Mouse (Mus musculus) Patski (cell line): ENCODE measurements around the gene Ttc28. TPM values are rescaled to one million over a fixed set of nuclear protein-coding genes. Genes with fewer than 3 reads are reported as not detected.

ENCODE experiments used
- ATAC-seq: fragments of 100-300 bp; one replicate; pipeline ENCODE4 v1.8.0; 2021
- CTCF ChIA-PET: fragments of 350-600 bp; sonication (Branson Sonifier 250); formaldehyde crosslinking; loops from one replicate; lab custom pipeline; 2022; ENCODE audit warnings: inconsistent platforms; lab: Charles Lee
- POLR2A ChIA-PET: fragments of 350-600 bp; sonication (Branson Sonifier 250); formaldehyde crosslinking; loops from one replicate; lab custom pipeline; 2022; ENCODE audit warnings: antibody characterized with exemption, inconsistent platforms; lab: Charles Lee
- DNase-seq: peaks from one replicate; pipeline ENCODE4 v3.0.0-alpha.2; 2011; ENCODE audit warnings: low read depth, low spot score
- H3K27me3 ChIP-seq: fragments of 371-371 bp; one replicate; pipeline ENCODE4 v1.5.1; 2021
- CTCF ChIP-seq: fragments of 100-300 bp; IDR thresholded peaks from one replicate; pipeline ENCODE4 v1.5.1; 2021
- in situ Hi-C: fragments of 300-500 bp; cut with MboI; formaldehyde crosslinking; loops from 3 replicates; pipeline ENCODE4 v1.11.1; 2018; ENCODE audit warnings: low pct_unique_long_range_greater_than_20kb, mixed read lengths
- polyA plus RNA-seq: library from polyadenylated mRNA; unstranded; gene quantifications from one replicate; pipeline ENCODE4 v1.2.3, GENCODE M21; 2021

Gene Ttc28
- polyA plus RNA-seq, 1 experiment from 2014 or later = 9.0 TPM

DNA sequence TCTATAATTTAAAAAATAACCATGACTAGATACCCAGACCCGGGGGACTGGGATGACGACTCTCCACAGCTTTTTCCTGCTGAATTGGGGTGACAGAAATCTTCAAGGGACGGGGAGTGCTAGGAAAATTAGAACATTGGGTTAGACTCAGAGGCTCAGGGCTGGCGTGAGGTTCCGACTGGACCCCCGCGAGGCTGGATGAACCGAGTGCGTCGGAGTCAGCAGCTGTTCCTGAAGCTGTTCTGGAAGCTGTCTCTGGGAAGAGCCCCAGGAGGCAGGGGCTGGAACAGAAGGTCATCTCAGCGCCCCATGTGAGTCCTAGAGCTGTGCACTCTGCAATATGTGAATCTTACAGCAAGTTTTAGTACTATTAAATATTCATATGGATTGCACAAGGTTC is 35.3 kb downstream of the Ttc28 start:
- POLR2A ChIA-PET = no interaction called here
- no peaks in the 10 kb centered on the region for H3K27me3 ChIP-seq
- no peak for ATAC-seq
- no peak for TF ChIP-seq CTCF
- CTCF ChIA-PET = interaction anchor here (1.2 kb wide), 1 partner anchor 9 kb away, joined by 3 read pairs; no protein-coding TSS in a partner anchor
- DNase-seq = no peak
- in situ Hi-C loops = no loop called here

DNA sequence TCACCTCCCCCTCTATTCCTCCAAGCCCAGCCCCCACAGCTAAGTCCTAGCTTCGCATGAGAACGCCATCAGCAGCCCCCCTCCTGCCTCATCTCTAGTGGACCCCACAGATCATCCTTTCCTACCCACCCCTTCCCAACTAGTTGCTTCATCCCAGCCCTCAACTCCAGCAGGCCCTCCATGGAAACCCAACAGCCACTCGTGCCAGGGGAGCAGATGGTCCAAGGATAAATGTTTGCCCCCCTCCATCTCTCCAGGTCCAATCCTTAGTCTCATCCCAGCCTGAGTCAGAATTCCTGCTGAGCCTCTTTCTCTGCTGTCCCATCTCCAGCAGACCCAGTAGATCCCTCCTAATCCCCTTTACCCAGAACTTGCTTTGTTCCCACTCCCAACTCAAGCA is 36.6 kb downstream of the Ttc28 start:
- H3K27me3 ChIP-seq = no peaks in the 10 kb centered on the region
- DNase-seq (no peak), ATAC-seq (no peak)
- in situ Hi-C loops = no loop called here
- TF ChIP-seq CTCF = no peak
- POLR2A ChIA-PET = no interaction called here
- CTCF ChIA-PET = interaction anchor here (1.2 kb wide), 1 partner anchor 11 kb away, joined by 3 read pairs; no protein-coding TSS in a partner anchor

DNA sequence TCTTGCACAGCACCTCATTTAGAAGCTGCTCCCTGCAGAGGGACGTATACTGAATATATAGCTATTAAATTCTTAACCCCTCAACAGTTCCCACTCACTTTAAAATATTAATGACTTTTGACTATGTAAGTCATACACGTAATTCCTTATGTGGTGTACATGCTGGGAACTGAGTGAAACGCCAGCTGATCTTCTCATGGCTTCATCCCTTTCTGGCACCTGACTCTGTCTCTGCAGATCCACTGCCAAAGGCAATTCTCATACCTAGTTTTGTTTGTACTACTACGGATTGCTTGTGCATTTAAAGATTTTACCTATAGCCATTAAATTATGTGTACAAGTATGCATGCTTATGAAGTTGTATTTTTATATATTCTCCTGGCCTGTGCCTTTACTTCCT is 39.9 kb downstream of the Ttc28 start:
- DNase-seq (no peak), ATAC-seq (no peak)
- ChIA-PET POLR2A (no interaction called here), CTCF (interaction anchor here (0.9 to 1.6 kb wide), 2 partner anchors 29 to 288 kb away, joined by 3 to 4 read pairs; no protein-coding TSS in a partner anchor)
- TF ChIP-seq CTCF = no peak
- in situ Hi-C loops = no loop called here
- H3K27me3 ChIP-seq = no peaks in the 10 kb centered on the region

DNA sequence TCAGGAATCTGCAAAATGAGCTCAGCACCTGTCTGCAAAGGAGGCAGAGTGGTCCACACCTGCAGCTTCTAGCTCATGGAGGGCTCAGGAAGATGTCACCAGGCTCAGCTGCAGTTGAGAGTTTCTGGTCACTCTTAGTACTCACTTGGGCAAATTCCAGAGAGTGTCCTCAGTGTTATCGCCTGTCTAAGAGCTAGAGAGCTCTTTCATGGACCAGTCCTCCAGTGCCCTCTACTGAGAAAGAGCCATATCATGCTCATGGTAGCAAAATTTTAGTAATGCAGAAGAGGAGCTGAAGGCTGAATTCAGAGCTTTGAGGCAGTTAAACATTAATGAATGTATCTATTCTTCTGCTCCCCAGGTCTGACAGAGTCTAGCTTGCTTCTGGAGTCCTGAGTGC is 43.7 kb downstream of the Ttc28 start:
- in situ Hi-C loops = no loop called here
- ATAC-seq (no peak), DNase-seq (no peak)
- CTCF ChIA-PET = interaction anchor here (0.9 to 2.2 kb wide), 13 partner anchors 18 to 346 kb away, joined by 3 to 7 read pairs (median 3); no protein-coding TSS in a partner anchor
- POLR2A ChIA-PET = interaction anchor here (0.9 kb wide), 1 partner anchor 37 kb away, joined by 6 read pairs; no protein-coding TSS in a partner anchor
- TF ChIP-seq CTCF = peak; percentile 57
- H3K27me3 ChIP-seq = no peaks in the 10 kb centered on the region

DNA sequence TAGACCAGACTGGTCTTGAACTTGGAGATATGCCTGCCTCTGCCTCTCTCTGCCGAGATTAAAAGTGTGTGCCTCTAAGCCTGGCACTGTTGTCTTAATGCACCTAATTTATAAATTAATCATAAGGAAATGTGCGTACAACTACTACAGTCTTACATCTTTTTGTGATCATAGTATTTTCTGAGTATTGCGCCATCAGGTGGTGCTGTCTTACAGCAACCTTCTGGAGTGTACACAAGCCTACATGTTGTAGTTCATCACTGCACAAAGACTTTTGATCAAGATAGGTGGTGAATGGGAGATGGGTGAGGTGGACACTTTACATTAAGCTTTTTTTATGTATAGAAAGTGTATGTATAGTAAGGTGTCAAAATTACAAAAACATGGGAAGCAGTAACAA is 45.0 kb downstream of the Ttc28 start:
- peak; percentile 42 for TF ChIP-seq CTCF
- CTCF ChIA-PET = interaction anchor here (1.2 kb wide), 1 partner anchor 73 kb away, joined by 3 read pairs; no protein-coding TSS in a partner anchor
- POLR2A ChIA-PET = no interaction called here
- ATAC-seq = no peak
- in situ Hi-C loops = no loop called here
- no peak for DNase-seq
- H3K27me3 ChIP-seq = no peaks in the 10 kb centered on the region

DNA sequence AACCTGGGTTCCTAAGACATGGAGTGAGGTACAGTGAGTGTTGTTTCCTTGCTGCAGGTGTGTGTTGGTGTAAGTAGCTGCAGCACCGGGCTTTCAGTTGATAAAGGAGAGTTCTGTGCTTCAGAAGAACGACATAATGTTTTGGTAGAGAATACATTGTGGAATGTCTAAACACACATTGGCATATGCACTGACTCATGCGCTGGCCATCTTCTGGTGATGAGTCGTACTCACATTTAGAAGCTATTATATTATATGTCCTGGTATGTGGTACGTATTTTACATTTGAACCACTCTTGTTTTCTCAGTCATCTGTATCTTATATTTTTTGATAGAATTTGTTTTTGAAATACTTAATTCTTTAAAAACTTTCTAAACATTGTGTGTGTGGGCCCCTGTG is 46.2 kb downstream of the Ttc28 start:
- peak; percentile 17 for DNase-seq
- in situ Hi-C loops = no loop called here
- no peaks in the 10 kb centered on the region for H3K27me3 ChIP-seq
- ChIA-PET POLR2A (interaction anchor here (0.6 kb wide), 1 partner anchor 24 kb away, joined by 3 read pairs; no protein-coding TSS in a partner anchor), CTCF (interaction anchor here (1.1 to 2.0 kb wide), 3 partner anchors 32 to 85 kb away, joined by 3 to 5 read pairs (median 3); no protein-coding TSS in a partner anchor)
- ATAC-seq = peak; percentile 62
- no peak for TF ChIP-seq CTCF

DNA sequence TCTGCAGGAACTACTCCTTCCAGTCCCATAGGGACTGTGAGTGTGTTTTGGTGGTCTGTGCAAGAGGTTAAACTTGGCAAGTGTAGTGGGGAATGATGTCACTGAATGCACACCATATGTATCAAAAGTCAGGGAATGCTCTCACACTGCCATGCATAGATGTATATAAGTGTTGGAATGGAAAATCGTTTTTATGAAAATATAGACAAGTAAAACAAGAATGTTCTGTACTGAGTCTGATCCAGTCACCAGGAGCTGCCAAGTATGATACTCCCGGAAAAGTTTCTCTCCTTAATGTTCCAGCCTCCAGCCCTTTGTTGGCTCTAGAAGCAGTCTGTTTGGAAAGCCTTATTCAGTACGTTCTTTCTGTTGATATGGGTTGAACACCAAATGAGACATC is 48.7 kb downstream of the Ttc28 start:
- POLR2A ChIA-PET = interaction anchor here (0.7 kb wide), 2 partner anchors 14 to 45 kb away, joined by 3 to 5 read pairs; no protein-coding TSS in a partner anchor
- ATAC-seq (no peak), DNase-seq (no peak)
- CTCF ChIA-PET = interaction anchor here (1.2 to 1.5 kb wide), 2 partner anchors 13 to 329 kb away, joined by 3 to 4 read pairs; no protein-coding TSS in a partner anchor
- in situ Hi-C loops = no loop called here
- TF ChIP-seq CTCF = no peak
- no peaks in the 10 kb centered on the region for H3K27me3 ChIP-seq

DNA sequence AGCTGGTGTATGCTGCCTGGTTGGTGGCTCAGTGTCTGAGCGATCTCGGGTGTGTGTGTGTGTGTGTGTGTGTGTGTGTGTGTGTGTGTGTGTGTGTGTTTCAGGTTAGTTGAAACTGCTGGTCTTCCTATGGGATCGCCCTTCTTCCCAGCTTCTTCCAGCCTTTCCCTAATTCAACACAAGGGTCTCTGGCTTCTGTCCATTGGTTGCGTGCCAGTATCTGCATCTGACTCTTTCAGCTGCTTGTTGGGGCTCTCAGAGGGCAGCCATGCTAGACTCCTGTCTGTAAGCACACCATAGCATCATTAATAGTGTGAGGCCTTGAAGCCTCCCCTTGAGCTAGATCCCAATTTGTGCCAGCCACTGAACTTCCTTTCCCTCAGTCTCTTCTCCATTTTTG is 49.7 kb downstream of the Ttc28 start:
- CTCF ChIA-PET = no interaction called here
- no peaks in the 10 kb centered on the region for H3K27me3 ChIP-seq
- no peak for TF ChIP-seq CTCF
- POLR2A ChIA-PET = interaction anchor here (0.6 kb wide), 1 partner anchor 54 kb away, joined by 3 read pairs; no protein-coding TSS in a partner anchor
- DNase-seq (no peak), ATAC-seq (no peak)
- in situ Hi-C loops = no loop called here

DNA sequence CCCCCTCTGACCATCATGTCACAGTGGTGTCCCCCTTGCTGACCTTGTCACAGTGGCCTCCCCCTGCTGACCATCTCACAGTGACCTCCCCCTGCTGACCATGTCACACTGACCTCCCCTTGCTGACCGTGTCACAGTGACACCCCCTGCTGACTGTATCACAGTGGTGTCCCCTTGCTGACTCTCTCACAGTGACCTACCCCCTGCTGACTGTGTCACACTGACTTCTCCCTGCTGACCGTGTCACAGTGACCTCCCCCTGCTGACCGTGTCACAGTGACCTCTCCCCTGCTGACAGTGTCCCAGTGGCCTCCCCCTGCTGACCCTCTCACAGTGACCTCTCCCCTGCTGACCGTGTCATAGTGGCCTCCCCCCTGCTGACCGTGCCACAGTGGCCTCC is 57.0 kb downstream of the Ttc28 start:
- no peak for DNase-seq
- no peak for ATAC-seq
- TF ChIP-seq CTCF = no peak
- ChIA-PET POLR2A (no interaction called here), CTCF (no interaction called here)
- in situ Hi-C loops = no loop called here
- H3K27me3 ChIP-seq = no peaks in the 10 kb centered on the region

DNA sequence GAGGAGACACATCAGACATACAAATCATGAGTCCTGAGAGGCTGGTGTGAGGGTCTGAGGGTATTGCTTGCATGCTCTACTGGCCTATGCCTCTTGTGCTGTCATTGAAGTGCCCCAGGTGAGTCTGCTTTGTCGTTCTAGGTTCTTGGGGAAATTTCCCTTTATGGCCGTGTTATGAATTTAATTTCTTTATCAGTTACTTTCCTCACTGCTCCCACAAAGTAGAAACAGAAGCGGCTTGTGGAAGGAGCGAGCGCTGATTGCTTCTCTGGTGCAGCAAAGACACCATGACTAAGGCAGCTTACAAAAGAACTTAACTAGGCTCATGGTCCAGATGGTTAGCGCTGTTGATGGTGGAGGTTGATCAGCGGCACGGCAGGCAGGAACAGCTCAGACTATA is 64.7 kb downstream of the Ttc28 start:
- in situ Hi-C loops = no loop called here
- CTCF ChIA-PET = no interaction called here
- no peaks in the 10 kb centered on the region for H3K27me3 ChIP-seq
- POLR2A ChIA-PET = no interaction called here
- DNase-seq (no peak), ATAC-seq (no peak)
- TF ChIP-seq CTCF = no peak
